Mouse (Mus musculus) MEL (cell line): Measurements from ENCODE around the gene Sap30l. TPM values are rescaled to one million over a fixed set of nuclear protein-coding genes. Genes with fewer than 3 reads are reported as not detected.

Source experiments
- DNase-seq: peaks from one replicate; pipeline ENCODE4 v3.0.0; 2011; ENCODE audit warnings: low read depth, low spot score
- H3K27ac ChIP-seq: 2 replicates; pipeline ENCODE4 v1.5.1; 2012; ENCODE audit warnings: low read depth, mild to moderate bottlenecking, control low read depth, low read length, moderate library complexity; ENCODE audit not compliant: control insufficient read depth
- H3K27me3 ChIP-seq, 2 experiments: fragments of 150-350 bp in 1 of 2; sonication (generic) in 1 of 2; 2 replicates each; pipeline ENCODE4 v1.6.1; 2012; ENCODE audit warnings: low read length in 2 of 2, mild to moderate bottlenecking in 2 of 2, improper control_type of control experiment in 1 of 2, moderate library complexity in 1 of 2; ENCODE audit not compliant: insufficient read depth in 2 of 2, control insufficient read depth in 1 of 2
- H3K36me3 ChIP-seq, 2 experiments: 2 replicates each; pipeline ENCODE4 v1.6.1; 2012 to 2014; ENCODE audit warnings: low read length in 2 of 2, improper control_type of control experiment in 1 of 2, inconsistent platforms in 1 of 2, mild to moderate bottlenecking in 1 of 2; ENCODE audit not compliant: insufficient read depth in 2 of 2, control insufficient read depth in 1 of 2
- H3K4me1 ChIP-seq, 2 experiments: fragments of 150-350 bp in 1 of 2; sonication (generic) in 1 of 2; 2 replicates each; pipeline ENCODE4 v1.6.1; 2012; ENCODE audit warnings: low read length in 2 of 2, improper control_type of control experiment in 1 of 2, mild to moderate bottlenecking in 1 of 2; ENCODE audit not compliant: insufficient read depth in 2 of 2, control insufficient read depth in 1 of 2
- H3K4me3 ChIP-seq, 2 experiments: fragments of 150-350 bp in 1 of 2; sonication (generic) in 1 of 2; 2 replicates each; pipeline ENCODE4 v1.5.1; 2012; ENCODE audit warnings: low read depth in 2 of 2, low read length in 2 of 2, mild to moderate bottlenecking in 2 of 2, moderate library complexity in 2 of 2, control low read depth in 1 of 2, improper control_type of control experiment in 1 of 2; ENCODE audit not compliant: control insufficient read depth in 1 of 2, insufficient read depth in 1 of 2
- H3K79me2 ChIP-seq: 2 replicates; pipeline ENCODE4 v1.6.1; 2012; ENCODE audit warnings: mild to moderate bottlenecking, low read length, moderate library complexity; ENCODE audit not compliant: control insufficient read depth, poor library complexity, insufficient read depth
- H3K9ac ChIP-seq: 2 replicates; pipeline ENCODE4 v1.6.1; 2012; ENCODE audit warnings: low read depth, mild to moderate bottlenecking, control low read depth, low read length, moderate library complexity; ENCODE audit not compliant: control insufficient read depth, poor library complexity, severe bottlenecking
- H3K9me3 ChIP-seq: fragments of 150-350 bp; sonication (generic); replicated peaks from 2 replicates; pipeline ENCODE4 v1.6.1; 2012; ENCODE audit warnings: mild to moderate bottlenecking, low read length, improper control_type of control experiment, moderate library complexity; ENCODE audit not compliant: insufficient read depth
- CHD2 ChIP-seq: IDR thresholded peaks from 2 replicates; pipeline ENCODE4 v1.6.1; 2011; ENCODE audit warnings: low read length, improper control_type of control experiment
- CTCF ChIP-seq, 3 experiments: IDR thresholded peaks in 2 of 3; conservative IDR thresholded peaks in 1 of 3; 2 replicates each; pipeline ENCODE4 v1.5.1; 2011 to 2012; ENCODE audit warnings: low read length in 3 of 3, low read depth in 2 of 3, mild to moderate bottlenecking in 2 of 3, improper control_type of control experiment in 1 of 3, inconsistent platforms in 1 of 3, mixed read lengths in 1 of 3, moderate library complexity in 1 of 3; ENCODE audit not compliant: control insufficient read depth in 1 of 3, insufficient read depth in 1 of 3, poor library complexity in 1 of 3, severe bottlenecking in 1 of 3
- E2F4 ChIP-seq: IDR thresholded peaks from 2 replicates; pipeline ENCODE4 v1.6.1; 2011; ENCODE audit warnings: low read depth, low read length, improper control_type of control experiment, borderline replicate concordance
- ELF1 ChIP-seq: IDR thresholded peaks from 2 replicates; pipeline ENCODE4 v1.6.1; 2014; ENCODE audit warnings: low read depth, mild to moderate bottlenecking, inconsistent platforms, low read length, improper control_type of control experiment, moderate library complexity
- ETS1 ChIP-seq: IDR thresholded peaks from 2 replicates; pipeline ENCODE4 v1.6.1; 2012; ENCODE audit warnings: low read depth, mild to moderate bottlenecking, inconsistent platforms, low read length, improper control_type of control experiment, moderate library complexity
- JUND ChIP-seq: IDR thresholded peaks from 2 replicates; pipeline ENCODE4 v1.6.1; 2011; ENCODE audit warnings: low read depth, mild to moderate bottlenecking, improper control_type of control experiment, low read length
- KAT2A ChIP-seq: conservative IDR thresholded peaks from 2 replicates; pipeline ENCODE4 v1.6.1; 2012; ENCODE audit warnings: low read depth, low read length, improper control_type of control experiment, inconsistent platforms
- MAX ChIP-seq: IDR thresholded peaks from 2 replicates; pipeline ENCODE4 v1.6.1; 2011; ENCODE audit warnings: low read length, improper control_type of control experiment
- MAZ ChIP-seq: IDR thresholded peaks from 2 replicates; pipeline ENCODE4 v1.6.1; 2012; ENCODE audit warnings: low read depth, mild to moderate bottlenecking, inconsistent platforms, low read length, improper control_type of control experiment
- MYB ChIP-seq: IDR thresholded peaks from 2 replicates; pipeline ENCODE4 v1.6.1; 2011; ENCODE audit warnings: mild to moderate bottlenecking, low read depth, low read length, improper control_type of control experiment
- MYC ChIP-seq: IDR thresholded peaks from 2 replicates; pipeline ENCODE4 v1.6.1; 2011; ENCODE audit warnings: low read depth, mild to moderate bottlenecking, low read length, improper control_type of control experiment, moderate library complexity
- NELFE ChIP-seq: IDR thresholded peaks from 2 replicates; pipeline ENCODE4 v1.6.1; 2011; ENCODE audit warnings: low read depth, low read length, improper control_type of control experiment
- POLR2AphosphoS5 ChIP-seq: IDR thresholded peaks from 2 replicates; pipeline ENCODE4 v1.6.1; 2012; ENCODE audit warnings: low read depth, borderline replicate concordance, mild to moderate bottlenecking, inconsistent platforms, low read length, moderate library complexity, mixed read lengths
- RAD21 ChIP-seq: IDR thresholded peaks from 2 replicates; pipeline ENCODE4 v1.6.1; 2011; ENCODE audit warnings: mild to moderate bottlenecking, low read depth, low read length, improper control_type of control experiment
- RCOR1 ChIP-seq: IDR thresholded peaks from 2 replicates; pipeline ENCODE4 v1.6.1; 2012; ENCODE audit warnings: low read depth, mild to moderate bottlenecking, inconsistent platforms, low read length, improper control_type of control experiment
- SIN3A ChIP-seq: IDR thresholded peaks from 2 replicates; pipeline ENCODE4 v1.6.1; 2012; ENCODE audit warnings: low read length, improper control_type of control experiment, inconsistent platforms
- SMC3 ChIP-seq: IDR thresholded peaks from 2 replicates; pipeline ENCODE4 v1.6.1; 2011; ENCODE audit warnings: low read depth, low read length, improper control_type of control experiment
- TAL1 ChIP-seq: IDR thresholded peaks from 2 replicates; pipeline ENCODE4 v1.6.1; 2012; ENCODE audit warnings: mild to moderate bottlenecking, inconsistent platforms, low read length, moderate library complexity, mixed read lengths
- TBP ChIP-seq: IDR thresholded peaks from 2 replicates; pipeline ENCODE4 v1.8.0; 2011; ENCODE audit warnings: low read depth, low read length, improper control_type of control experiment
- UBTF ChIP-seq: IDR thresholded peaks from 2 replicates; pipeline ENCODE4 v1.6.1; 2012; ENCODE audit warnings: low read depth, mild to moderate bottlenecking, inconsistent platforms, low read length, improper control_type of control experiment, moderate library complexity, borderline replicate concordance; ENCODE audit not compliant: insufficient read depth
- ZKSCAN1 ChIP-seq: IDR thresholded peaks from 2 replicates; pipeline ENCODE4 v1.6.1; 2012; ENCODE audit warnings: low read depth, mild to moderate bottlenecking, inconsistent platforms, low read length, improper control_type of control experiment, moderate library complexity
- ZMIZ1 ChIP-seq: IDR thresholded peaks from 2 replicates; pipeline ENCODE4 v1.6.1; 2012; ENCODE audit warnings: low read depth, mild to moderate bottlenecking, inconsistent platforms, low read length, improper control_type of control experiment, moderate library complexity
- ZNF384 ChIP-seq: IDR thresholded peaks from 2 replicates; pipeline ENCODE4 v1.6.1; 2012; ENCODE audit warnings: low read depth, mild to moderate bottlenecking, inconsistent platforms, low read length, improper control_type of control experiment
- polyA plus RNA-seq, 2 experiments: library from polyadenylated mRNA; stranded (reverse) in 1 of 2; unstranded in 1 of 2; fragments of >175 nt in 1 of 2; fragments of >200 nt in 1 of 2; gene quantifications; 2 replicates each; pipeline versions ENCODE4 v1.2.1 to v1.2.4; 2012; ENCODE audit warnings: low replicate concordance in 2 of 2, low read depth in 1 of 2; ENCODE audit not compliant: insufficient read length in 2 of 2, insufficient read depth in 1 of 2, missing spikeins in 1 of 2
- total RNA-seq: library from RNA; depleted of rRNA; stranded (reverse); fragments of 300-350 nt; gene quantifications from 2 replicates; pipeline ENCODE4 v1.2.3, GENCODE M21; 2012

Sap30l gene
- total and polyA plus RNA-seq, 3 experiments, result 40.2 to 52.5 TPM; not detected in 1

DNA sequence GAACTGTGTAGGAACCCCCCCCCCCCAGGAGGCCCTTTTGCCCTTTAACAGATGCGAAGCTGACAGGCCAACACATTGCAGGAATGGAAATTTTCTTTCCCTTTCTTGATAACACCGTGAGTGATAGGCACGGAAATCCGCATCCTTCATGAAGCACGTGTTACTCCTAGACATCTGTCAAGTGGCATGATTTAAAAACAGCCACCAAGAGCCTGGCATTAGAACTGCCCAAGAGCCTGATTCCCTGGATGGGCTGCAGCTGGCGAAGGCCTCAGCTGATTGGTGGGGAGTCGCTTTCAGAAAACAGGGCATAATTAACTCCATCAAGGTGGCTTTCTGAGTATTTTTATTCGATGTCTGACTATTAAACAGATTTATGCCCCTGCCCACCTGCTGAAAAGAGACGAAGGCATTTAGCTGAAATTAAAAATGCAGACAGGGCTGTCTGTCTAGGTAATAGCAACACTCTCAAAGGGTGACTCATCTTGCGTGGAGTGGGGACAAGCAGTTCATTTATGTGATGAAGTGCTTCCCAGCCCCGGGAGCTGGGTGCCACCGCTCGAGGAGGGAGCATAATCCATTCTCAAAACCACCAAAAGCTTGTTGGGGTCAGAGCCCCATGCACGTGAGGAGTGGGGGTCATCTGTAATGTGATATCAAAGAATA, 47.8 kb upstream of the Sap30l start:
- DNase-seq, result no peak
- no peak overlapping the region for H3K4me3 ChIP-seq

GRCm38 (mm10) chr11:57758621-57759020, 42.8 kb upstream of the Sap30l start:
- no peaks in the 10 kb centered on the region for H3K79me2 ChIP-seq
- no peak overlapping the region for H3K27ac ChIP-seq
- DNase-seq, result no peak
- no peak for TF ChIP-seq ZKSCAN1
- no peak for TF ChIP-seq ZMIZ1
- no peak for TF ChIP-seq MAZ
- no peak for TF ChIP-seq E2F4
- no peak for TF ChIP-seq SMC3
- TF ChIP-seq MYC, result no peak
- no peak for TF ChIP-seq SIN3A
- no peak for TF ChIP-seq UBTF
- no peak for TF ChIP-seq MYB
- TF ChIP-seq ETS1, result no peak
- TF ChIP-seq RAD21, result no peak
- TF ChIP-seq RCOR1, result no peak
- TF ChIP-seq KAT2A, result no peak
- no peak for TF ChIP-seq TBP
- TF ChIP-seq POLR2AphosphoS5, result no peak
- TF ChIP-seq MAX, result no peak
- H3K4me3 ChIP-seq, result no peak overlapping the region
- H3K9me3 ChIP-seq, result no peaks in the 10 kb centered on the region
- no peak overlapping the region for H3K9ac ChIP-seq
- H3K36me3 ChIP-seq, result peaks cover 0 to 1% of the 10 kb centered on the region in 2 experiments; a peak in 1 of 4 replicates
- H3K27me3 ChIP-seq, result no peaks in the 10 kb centered on the region
- H3K4me1 ChIP-seq, result no peaks in the 10 kb centered on the region

More for the DNA sequence above, 47.8 kb upstream of the Sap30l start:
- Histone ChIP-seq H3K27ac (no peak overlapping the region), H3K9ac (no peak overlapping the region), H3K79me2 (no peaks in the 10 kb centered on the region), H3K27me3 (no peaks in the 10 kb centered on the region), H3K36me3 (peaks cover 0 to 2% of the 10 kb centered on the region in 2 experiments; a peak in 1 of 4 replicates), H3K9me3 (no peaks in the 10 kb centered on the region), H3K4me1 (no peaks in the 10 kb centered on the region)
- TF ChIP-seq ELF1, result no peak
- no peak for TF ChIP-seq TAL1
- no peak for TF ChIP-seq CTCF (IDR thresholded peaks at IDR 0.05 in 2 of 3, conservative IDR thresholded peaks at IDR 0.05 in 1 of 3; ENCODE audit: control insufficient read depth in 1 of 3, insufficient read depth in 1 of 3, low read depth in 2 of 3, low read length in 3 of 3, poor library complexity in 1 of 3, severe bottlenecking in 1 of 3)
- TF ChIP-seq NELFE, result no peak
- TF ChIP-seq KAT2A, result no peak
- TF ChIP-seq TBP, result no peak
- TF ChIP-seq CHD2, result no peak
- TF ChIP-seq ZNF384, result no peak
- no peak for TF ChIP-seq UBTF
- TF ChIP-seq JUND, result no peak
- TF ChIP-seq ETS1, result no peak
- TF ChIP-seq ZMIZ1, result no peak
- TF ChIP-seq MAX, result no peak
